Mouse (Mus musculus): ENCODE data around the gene Rsrc1.
A peak's percentile ranks its signal among the peaks of the same experiment; 100 is the strongest.

Rsrc1 gene

GRCm38 (mm10) chr3:67372194-67372593, 391.0 kb downstream of the Rsrc1 start:
- no peak for DNase-seq (ENCODE audit: low spot score in 2 of 2)

GRCm38 (mm10) chr3:67372781-67373180, 391.6 kb downstream of the Rsrc1 start:
- no peak for DNase-seq (ENCODE audit: low spot score in 2 of 2)

GRCm38 (mm10) chr3:67373872-67374271, 392.7 kb downstream of the Rsrc1 start, which contains the start of gene Mlf1:
TSS of gene Mlf1 (plus strand) at chr3:67374097.
- peak; percentile 90 to 93 for DNase-seq (ENCODE audit: low spot score in 2 of 2)

- no peak for DNase-seq (ENCODE audit: low spot score in 2 of 2)
These were observed 393.2 kb downstream of the Rsrc1 start for GRCm38 (mm10) chr3:67374360-67374778.

- DNase-seq (ENCODE audit: low spot score in 2 of 2), result no peak
These were observed 393.9 kb downstream of the Rsrc1 start, which contains the start of gene Gm17402 for GRCm38 (mm10) chr3:67375063-67375462. TSS of gene Gm17402 (minus strand) at chr3:67375163.

- no peak for DNase-seq (ENCODE audit: low spot score in 2 of 2)
These were observed 397.0 kb downstream of the Rsrc1 start for GRCm38 (mm10) chr3:67378215-67378614.
